Mouse (Mus musculus) spleen, adult 2 months (tissue): ENCODE data around the gene Stra8. TPM values are rescaled to one million over a fixed set of nuclear protein-coding genes. Genes with fewer than 3 reads are reported as not detected.

ENCODE experiments used
- DNase-seq, 2 experiments: peaks; one replicate each; pipeline versions ENCODE4 v3.0.0 to v3.0.0-alpha.2; 2012 to 2021; ENCODE audit warnings: low spot score in 2 of 2, low read depth in 1 of 2
- H3K27ac ChIP-seq: fragments of 200-500 bp; 2 replicates; pipeline ENCODE4 v1.5.1; 2012; ENCODE audit warnings: low read length, inconsistent platforms; ENCODE audit not compliant: insufficient read depth
- H3K27me3 ChIP-seq: fragments of 200-500 bp; 2 replicates; pipeline ENCODE4 v1.6.1; 2012; ENCODE audit warnings: mild to moderate bottlenecking, moderate library complexity, low read length, inconsistent platforms; ENCODE audit not compliant: control insufficient read depth, insufficient read depth
- H3K36me3 ChIP-seq: fragments of 200-500 bp; 2 replicates; pipeline ENCODE4 v1.6.1; 2012; ENCODE audit warnings: mild to moderate bottlenecking, low read length, inconsistent platforms; ENCODE audit not compliant: control insufficient read depth, insufficient read depth
- H3K4me1 ChIP-seq: fragments of 200-500 bp; 2 replicates; pipeline ENCODE4 v1.6.1; 2011; ENCODE audit warnings: inconsistent platforms; ENCODE audit not compliant: control insufficient read depth, insufficient read depth, insufficient read length
- H3K4me3 ChIP-seq: fragments of 200-500 bp; 2 replicates; pipeline ENCODE4 v1.5.1; 2011; ENCODE audit warnings: mild to moderate bottlenecking, inconsistent platforms; ENCODE audit not compliant: insufficient read depth, insufficient read length; ENCODE audit errors: extremely low read depth
- CTCF ChIP-seq: fragments of 200-500 bp; IDR thresholded peaks from 2 replicates; pipeline ENCODE4 v1.5.1; 2011; ENCODE audit warnings: mild to moderate bottlenecking, inconsistent platforms; ENCODE audit not compliant: insufficient read depth, insufficient read length, insufficient replicate concordance; ENCODE audit errors: extremely low read depth
- POLR2A ChIP-seq: fragments of 200-500 bp; IDR thresholded peaks from 2 replicates; pipeline ENCODE4 v1.6.1; 2011; ENCODE audit warnings: low read depth, low read length, inconsistent platforms
- WGBS: fragments of 180-500 bp; shearing (Covaris S2); methylation state at CpG from one replicate; pipeline ENCODE4 v1.1.7; 2018; 5-methylcytosine and 5-hydroxymethylcytosine counted together
- polyA plus RNA-seq: library from polyadenylated mRNA; depleted of rRNA; stranded (reverse); fragments of >200 nt; gene quantifications from 2 replicates; pipeline ENCODE4 v1.2.3, GENCODE M21; 2012; rRNA removed

The Stra8 gene
- polyA plus RNA-seq, 1 experiment = not detected

- Histone ChIP-seq H3K36me3 (no peaks in the 10 kb centered on the region), H3K4me3 (no peak overlapping the region), H3K27ac (no peak overlapping the region), H3K4me1 (peaks cover 2% of the 10 kb centered on the region; the same call in 1 of the 2 replicates), H3K27me3 (no peaks in the 10 kb centered on the region)
- TF ChIP-seq POLR2A (no peak), CTCF (no peak)
- 87% methylated on average over 3 of the region's 3 CpGs for WGBS
- DNase-seq = no peak
Observed at GRCm38 (mm10) chr6:34971181-34971580, 51.2 kb downstream of the Stra8 start.

GRCm38 (mm10) chr6:34979291-34979690 lies 59.3 kb downstream of the Stra8 start:
- Histone ChIP-seq H3K27me3 (no peaks in the 10 kb centered on the region), H3K27ac (no peak overlapping the region), H3K4me1 (no peaks in the 10 kb centered on the region), H3K4me3 (no peak overlapping the region), H3K36me3 (no peaks in the 10 kb centered on the region)
- WGBS = 86% methylated on average over 3 of the region's 3 CpGs
- no peak for DNase-seq
- TF ChIP-seq POLR2A (no peak), CTCF (no peak)

DNA sequence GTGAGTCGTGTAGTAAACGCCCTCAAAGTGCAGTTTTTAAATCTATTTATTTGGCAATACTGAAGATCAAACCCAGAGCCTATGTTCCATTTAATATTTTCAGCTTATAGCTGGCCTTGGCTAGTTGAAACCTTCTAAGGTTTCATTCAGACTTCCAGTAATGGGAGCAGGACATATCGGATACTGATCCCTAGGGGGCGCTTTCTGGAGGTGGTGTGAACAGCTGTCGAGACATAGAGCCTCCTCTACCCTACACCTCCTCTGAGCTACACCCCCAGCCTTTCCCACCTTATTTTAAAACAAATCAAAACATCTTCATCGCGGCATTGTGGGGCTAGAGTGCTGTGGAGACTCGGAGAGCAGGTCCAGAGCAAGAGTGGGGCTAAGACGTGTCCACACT lies 60.7 kb downstream of the Stra8 start:
- no peak for DNase-seq
- no peak for TF ChIP-seq CTCF
- no peak overlapping the region for H3K4me3 ChIP-seq
- no peak overlapping the region for H3K27ac ChIP-seq
- no peaks in the 10 kb centered on the region for H3K27me3 ChIP-seq
- no peaks in the 10 kb centered on the region for H3K4me1 ChIP-seq
- no peaks in the 10 kb centered on the region for H3K36me3 ChIP-seq
- 78% methylated on average over 9 of the region's 9 CpGs for WGBS

DNA sequence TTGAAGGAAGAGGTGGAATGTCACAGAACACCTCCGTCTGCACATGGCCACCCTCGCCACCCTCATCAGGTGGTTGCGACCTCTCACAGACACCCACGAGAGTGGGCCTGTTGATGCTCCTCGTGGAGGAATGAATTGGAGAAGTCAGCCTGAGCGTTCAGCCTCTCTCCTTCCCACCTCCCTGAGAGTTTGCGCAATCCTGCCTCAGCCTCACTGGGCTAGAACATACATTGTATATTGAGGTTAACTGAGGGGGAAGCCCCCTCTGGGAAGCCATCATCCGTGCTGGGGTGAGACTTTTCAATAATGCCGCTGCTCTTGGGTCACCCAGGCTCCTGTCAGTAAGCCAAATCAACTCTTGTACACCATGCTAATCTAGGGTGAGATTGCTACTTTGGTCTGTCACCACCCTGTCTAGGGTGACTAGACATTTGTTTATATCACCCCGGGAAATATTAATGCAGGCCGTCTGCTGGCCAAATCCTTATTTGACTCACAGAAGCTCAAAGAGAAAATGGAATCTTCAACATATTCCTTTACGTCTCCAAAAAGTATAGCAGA lies 67.2 kb downstream of the Stra8 start:
- no peaks in the 10 kb centered on the region; the same call in 1 of the 2 replicates for H3K4me1 ChIP-seq
- WGBS = 78% methylated on average over 12 of the region's 12 CpGs
- H3K36me3 ChIP-seq = no peaks in the 10 kb centered on the region
- no peaks in the 10 kb centered on the region for H3K27me3 ChIP-seq
- no peak for DNase-seq
- no peak overlapping the region for H3K27ac ChIP-seq
- H3K4me3 ChIP-seq = no peak overlapping the region
- TF ChIP-seq POLR2A (no peak), CTCF (no peak)

DNA sequence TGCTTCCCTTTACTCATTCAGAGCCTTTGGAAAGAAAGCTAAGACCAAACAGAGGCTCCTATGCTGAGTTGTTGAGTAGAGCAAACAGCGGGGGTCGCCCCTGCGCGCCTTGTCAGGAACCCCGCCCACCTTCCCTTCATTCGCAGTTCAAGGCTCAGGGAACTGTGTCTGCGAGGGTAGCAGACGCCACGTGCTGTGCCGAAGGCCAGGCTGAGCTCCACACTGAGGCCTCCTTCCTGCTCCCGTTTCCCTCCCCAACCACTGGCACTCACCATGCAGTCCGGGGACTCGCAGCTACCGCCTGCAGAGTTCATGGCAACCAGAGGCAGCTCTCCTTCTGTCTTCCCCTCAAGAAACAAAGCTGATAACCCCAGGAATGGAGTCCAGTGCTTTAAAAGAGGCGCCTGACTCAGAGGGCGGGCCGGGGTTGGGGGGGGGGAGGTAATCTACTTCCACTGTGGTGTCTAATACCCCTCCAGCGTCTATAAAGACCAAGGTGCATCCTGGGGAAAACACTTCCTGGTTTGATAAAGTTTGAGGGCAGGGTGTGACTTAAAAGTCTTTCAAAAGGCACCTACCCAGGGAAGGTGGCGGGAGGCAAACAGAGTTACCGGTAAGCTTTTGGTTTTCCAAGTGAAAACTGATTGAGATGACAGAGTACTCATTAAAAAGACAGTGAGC lies 68.3 kb downstream of the Stra8 start, which contains the start of gene Slc23a4:
Slc23a4 (minus strand) TSS at position 324 of the 681 bp plus-strand sequence.
- Histone ChIP-seq H3K27ac (no peak within 1 kb of the TSS), H3K36me3 (no peaks in the 10 kb centered on the region), H3K4me3 (no peak within 1 kb of the TSS), H3K27me3 (no peaks in the 10 kb centered on the region), H3K4me1 (no peaks in the 10 kb centered on the region; the same call in 1 of the 2 replicates)
- WGBS = 26% methylated on average over 20 of the region's 20 CpGs
- TF ChIP-seq POLR2A (no peak), CTCF (no peak)
- no peak for DNase-seq

Other genes with a start within 250 kb of the Stra8 start
- 1.0 and 1.5 TPM in 2 replicates for gene Agbl3, start 139.7 kb upstream of the Stra8 start, polyA plus RNA-seq
- gene Tmem140, start 57.0 kb upstream of the Stra8 start, polyA plus RNA-seq = 15.0 and 17.4 TPM in 2 replicates
- 8.0 and 8.1 TPM in 2 replicates for gene Cyren, start 42.1 kb upstream of the Stra8 start, polyA plus RNA-seq
- gene Wdr91, start 9.3 kb upstream of the Stra8 start, polyA plus RNA-seq = 32.9 and 36.5 TPM in 2 replicates
- 0.33 and 0.73 TPM in 2 replicates for gene Slc23a4, start 68.2 kb downstream of the Stra8 start, polyA plus RNA-seq
- 7.8 and 8.0 TPM in 2 replicates for gene Cnot4, start 213.6 kb downstream of the Stra8 start, polyA plus RNA-seq